Mouse (Mus musculus) bone marrow, adult 2 months (tissue): ENCODE results near the gene Pex12.

ENCODE experiments used
- CTCF ChIP-seq: fragments of 200-500 bp; IDR thresholded peaks from 2 replicates; pipeline ENCODE4 v1.5.1; 2011; ENCODE audit warnings: low read length, control low read depth; ENCODE audit not compliant: control insufficient read depth, insufficient read depth
- POLR2A ChIP-seq: fragments of 200-500 bp; IDR thresholded peaks from 2 replicates; pipeline ENCODE4 v1.6.1; 2011; ENCODE audit warnings: low read depth, mild to moderate bottlenecking, control low read depth, low read length, borderline replicate concordance; ENCODE audit not compliant: control insufficient read depth

GRCm38 (mm10) chr11:83298225-83299195 is 3.9 kb downstream of the Pex12 start, which contains the start of gene Ap2b1:
- TF ChIP-seq POLR2A (peak; percentile 88), CTCF (no peak)
